Mouse (Mus musculus): Measurements from ENCODE around the gene Cacna1a. TPM values are rescaled to one million over a fixed set of nuclear protein-coding genes. Genes with fewer than 3 reads are reported as not detected.
"Not testable (repeated sequence)": the region's sequence is repeated elsewhere in the genome, so short reads cannot be mapped to it uniquely, and the experiment has no call there.

Gene Cacna1a
- polyA plus RNA-seq, 1 experiment from 2014 or later, result 3.8 TPM

GRCm38 (mm10) chr8:84621102-84621625 is 232.9 kb downstream of the Cacna1a start:
- H3K4me2 ChIP-seq, result no peak overlapping the region
- H3K27me3 ChIP-seq (ENCODE audit: insufficient read depth, low read length), result 0 out of 2 replicates have a peak, but pooled peaks cover 4% of the 10 kb centered on the region
- TF ChIP-seq CTCF (IDR thresholded peaks at IDR 0.05; ENCODE audit: low read depth), result peak; percentile 7; the same call in 1 of the 2 replicates
- WGBS, result 68% methylated on average over 8 of the region's 8 CpGs
- no peak overlapping the region for H3K9ac ChIP-seq
- H3K4me3 ChIP-seq (ENCODE audit: low read depth, low read length), result no peak overlapping the region
- no peak overlapping the region for H3K27ac ChIP-seq (ENCODE audit: low read depth)
- ATAC-seq (ENCODE audit: insufficient read depth) (no peak), DNase-seq (no peak)
- H3K36me3 ChIP-seq (ENCODE audit: insufficient read depth), result no peaks in the 10 kb centered on the region
- no peaks in the 10 kb centered on the region for H3K9me3 ChIP-seq (ENCODE audit: low read depth, low read length)
- H3K4me1 ChIP-seq (ENCODE audit: insufficient read depth), result no peaks in the 10 kb centered on the region

GRCm38 (mm10) chr8:84623425-84623824 is 235.2 kb downstream of the Cacna1a start:
- 75% methylated on average over 4 of the region's 4 CpGs for WGBS
- H3K36me3 ChIP-seq (ENCODE audit: insufficient read depth); H3K4me2 ChIP-seq; H3K9me3 ChIP-seq (ENCODE audit: low read depth, low read length); H3K27ac ChIP-seq (ENCODE audit: low read depth); H3K4me3 ChIP-seq (ENCODE audit: low read depth, low read length); H3K4me1 ChIP-seq (ENCODE audit: insufficient read depth); H3K9ac ChIP-seq; H3K27me3 ChIP-seq (ENCODE audit: insufficient read depth, low read length); DNase-seq; ATAC-seq (ENCODE audit: insufficient read depth): not testable (repeated sequence)

GRCm38 (mm10) chr8:84629586-84629985 is 241.3 kb downstream of the Cacna1a start:
- ATAC-seq (ENCODE audit: insufficient read depth) (no peak), DNase-seq (no peak)
- Histone ChIP-seq H3K27me3 (ENCODE audit: insufficient read depth, low read length) (no peaks in the 10 kb centered on the region), H3K4me3 (ENCODE audit: low read depth, low read length) (no peak overlapping the region), H3K9ac (no peak overlapping the region), H3K4me2 (no peak overlapping the region), H3K36me3 (ENCODE audit: insufficient read depth) (no peaks in the 10 kb centered on the region), H3K9me3 (ENCODE audit: low read depth, low read length) (no peaks in the 10 kb centered on the region), H3K4me1 (ENCODE audit: insufficient read depth) (no peaks in the 10 kb centered on the region), H3K27ac (ENCODE audit: low read depth) (no peak overlapping the region)
- no peak for TF ChIP-seq CTCF (IDR thresholded peaks at IDR 0.05; ENCODE audit: low read depth)
- WGBS, result 66% methylated on average over 11 of the region's 11 CpGs

GRCm38 (mm10) chr8:84630145-84630544 is 241.9 kb downstream of the Cacna1a start:
- Histone ChIP-seq H3K27ac (ENCODE audit: low read depth) (no peak overlapping the region), H3K36me3 (ENCODE audit: insufficient read depth) (no peaks in the 10 kb centered on the region), H3K27me3 (ENCODE audit: insufficient read depth, low read length) (no peaks in the 10 kb centered on the region), H3K4me3 (ENCODE audit: low read depth, low read length) (no peak overlapping the region), H3K4me2 (no peak overlapping the region), H3K9ac (no peak overlapping the region), H3K9me3 (ENCODE audit: low read depth, low read length) (no peaks in the 10 kb centered on the region), H3K4me1 (ENCODE audit: insufficient read depth) (no peaks in the 10 kb centered on the region)
- TF ChIP-seq CTCF (IDR thresholded peaks at IDR 0.05; ENCODE audit: low read depth), result no peak
- 66% methylated on average over 4 of the region's 4 CpGs for WGBS
- ATAC-seq (ENCODE audit: insufficient read depth) (no peak), DNase-seq (no peak)

- Histone ChIP-seq H3K36me3 (ENCODE audit: insufficient read depth) (no peaks in the 10 kb centered on the region), H3K4me2 (no peak overlapping the region), H3K9me3 (ENCODE audit: low read depth, low read length) (no peaks in the 10 kb centered on the region), H3K27me3 (ENCODE audit: insufficient read depth, low read length) (no peaks in the 10 kb centered on the region), H3K4me3 (ENCODE audit: low read depth, low read length) (no peak overlapping the region), H3K9ac (no peak overlapping the region), H3K4me1 (ENCODE audit: insufficient read depth) (peaks cover 5% of the 10 kb centered on the region; the same call in 1 of the 2 replicates), H3K27ac (ENCODE audit: low read depth) (no peak overlapping the region)
- no peak for TF ChIP-seq CTCF (IDR thresholded peaks at IDR 0.05; ENCODE audit: low read depth)
- WGBS, result 86% methylated on average over 4 of the region's 4 CpGs
- no peak for DNase-seq
- no peak for ATAC-seq (ENCODE audit: insufficient read depth)
Measured at GRCm38 (mm10) chr8:84631813-84632212, 243.6 kb downstream of the Cacna1a start.

DNA sequence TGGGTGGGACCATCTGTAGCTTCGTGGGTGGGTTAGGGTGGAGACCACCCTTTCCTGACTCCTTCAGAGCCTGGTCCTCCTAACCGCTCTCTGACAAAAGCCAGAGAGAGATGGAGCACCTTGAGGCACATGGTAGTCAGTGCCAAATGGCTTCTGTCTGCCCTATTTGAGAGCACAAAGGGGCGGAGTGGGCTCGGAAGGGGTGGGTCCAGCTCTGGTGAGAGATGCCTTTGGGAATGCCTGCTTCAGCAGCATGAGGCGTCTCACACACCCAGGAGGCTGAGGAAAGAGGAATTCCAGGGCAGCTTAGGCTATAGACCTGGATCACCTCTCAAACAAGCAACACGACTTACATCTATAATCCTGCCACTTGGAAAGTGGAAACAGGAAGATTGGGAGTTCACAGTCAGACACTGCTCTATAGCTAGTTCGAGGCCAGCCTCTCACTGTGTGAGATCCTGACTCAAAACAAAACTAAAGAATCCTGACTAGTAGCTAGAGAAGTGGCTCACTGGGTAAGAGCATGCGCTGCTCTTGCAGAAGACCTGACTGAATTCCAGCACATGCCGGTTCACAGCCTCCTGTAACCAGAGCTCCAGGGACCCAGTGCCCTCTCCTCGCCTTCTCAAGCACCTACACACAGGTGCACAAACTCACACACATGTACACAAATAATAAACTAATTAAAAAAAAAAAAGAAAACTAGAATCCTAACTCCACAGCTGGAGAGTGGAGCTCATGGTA is 245.8 kb downstream of the Cacna1a start:
- no peak for TF ChIP-seq CTCF (IDR thresholded peaks at IDR 0.05; ENCODE audit: low read depth)
- Histone ChIP-seq H3K36me3 (ENCODE audit: insufficient read depth) (no peaks in the 10 kb centered on the region), H3K27ac (ENCODE audit: low read depth) (no peak overlapping the region), H3K9ac (no peak overlapping the region), H3K4me1 (ENCODE audit: insufficient read depth) (peaks cover 5% of the 10 kb centered on the region; the same call in 1 of the 2 replicates), H3K4me2 (no peak overlapping the region), H3K27me3 (ENCODE audit: insufficient read depth, low read length) (no peaks in the 10 kb centered on the region), H3K9me3 (ENCODE audit: low read depth, low read length) (no peaks in the 10 kb centered on the region), H3K4me3 (ENCODE audit: low read depth, low read length) (no peak overlapping the region)
- WGBS, result 42% methylated on average over 10 of the region's 10 CpGs
- ATAC-seq (ENCODE audit: insufficient read depth), result no peak
- DNase-seq, result no peak

DNA sequence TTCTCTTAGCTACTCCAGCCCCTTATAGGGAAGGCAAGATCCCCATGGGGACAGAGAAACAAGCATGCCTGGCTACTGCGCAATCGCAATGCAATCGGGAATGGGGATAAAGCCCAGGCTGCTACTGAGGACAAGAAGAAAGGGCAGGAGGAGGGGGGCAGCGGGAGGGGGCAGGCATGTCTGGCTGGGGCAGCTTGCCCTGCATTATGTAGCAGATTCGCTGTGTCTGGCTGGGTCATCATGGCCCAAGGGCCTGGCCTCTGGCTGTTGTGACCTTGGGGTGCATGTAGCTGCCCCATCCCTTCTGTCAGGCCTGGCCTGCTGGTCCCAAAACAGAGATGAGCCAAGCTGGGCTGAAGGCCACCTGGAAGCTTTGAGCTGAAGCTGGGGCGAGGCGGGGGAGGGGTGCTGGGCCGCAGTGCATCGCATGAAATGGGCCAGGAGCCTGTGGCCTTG is 246.6 kb downstream of the Cacna1a start:
- DNase-seq (no peak), ATAC-seq (ENCODE audit: insufficient read depth) (no peak)
- no peaks in the 10 kb centered on the region for H3K36me3 ChIP-seq (ENCODE audit: insufficient read depth)
- no peaks in the 10 kb centered on the region for H3K27me3 ChIP-seq (ENCODE audit: insufficient read depth, low read length)
- TF ChIP-seq CTCF (IDR thresholded peaks at IDR 0.05; ENCODE audit: low read depth), result no peak
- WGBS, result 51% methylated on average over 9 of the region's 9 CpGs
- no peak overlapping the region for H3K4me3 ChIP-seq (ENCODE audit: low read depth, low read length)
- H3K9me3 ChIP-seq (ENCODE audit: low read depth, low read length), result no peaks in the 10 kb centered on the region
- peaks cover 5% of the 10 kb centered on the region; the same call in 1 of the 2 replicates for H3K4me1 ChIP-seq (ENCODE audit: insufficient read depth)
- H3K4me2 ChIP-seq, result no peak overlapping the region
- no peak overlapping the region for H3K27ac ChIP-seq (ENCODE audit: low read depth)
- H3K9ac ChIP-seq, result no peak overlapping the region; the same call in 1 of the 2 replicates
